Mouse (Mus musculus) lung, postnatal 0 days (tissue): ENCODE measurements around the gene Kcnd3. TPM values are rescaled to one million over a fixed set of nuclear protein-coding genes. Genes with fewer than 3 reads are reported as not detected.

Source experiments
- ATAC-seq: fragments of 200-750 bp; cut with Nextera tagmentation; 2 replicates; pipeline ENCODE4 v1.8.0; 2017; ENCODE audit warnings: moderate library complexity
- DNase-seq: peaks from one replicate; pipeline ENCODE4 v3.0.0-alpha.2; 2016; ENCODE audit warnings: low spot score
- H3K27ac ChIP-seq: fragments of 300-500 bp; sonication (generic); 2 replicates; pipeline ENCODE4 v1.5.1; 2014; ENCODE audit warnings: antibody characterized with exemption, mild to moderate bottlenecking, low read length, mixed read lengths
- H3K27me3 ChIP-seq: fragments of 300-500 bp; sonication (generic); replicated peaks from 2 replicates; pipeline ENCODE4 v1.6.1; 2014; ENCODE audit warnings: low read length, mixed read lengths; ENCODE audit not compliant: insufficient read depth
- H3K36me3 ChIP-seq: fragments of 300-500 bp; sonication (generic); 2 replicates; pipeline ENCODE4 v1.6.1; 2014; ENCODE audit warnings: low read length, mixed read lengths; ENCODE audit not compliant: insufficient read depth
- H3K4me1 ChIP-seq: fragments of 300-500 bp; sonication (generic); 2 replicates; pipeline ENCODE4 v1.6.1; 2014; ENCODE audit warnings: antibody characterized with exemption, low read depth, low read length, mixed read lengths; ENCODE audit not compliant: insufficient read depth
- H3K4me2 ChIP-seq: fragments of 300-500 bp; sonication (generic); replicated peaks from 2 replicates; pipeline ENCODE4 v1.6.1; 2014; ENCODE audit warnings: low read depth, mild to moderate bottlenecking, low read length, moderate library complexity, mixed read lengths
- H3K4me3 ChIP-seq: fragments of 300-500 bp; sonication (generic); 2 replicates; pipeline ENCODE4 v1.5.1; 2014; ENCODE audit warnings: low read depth, low read length
- H3K9ac ChIP-seq: fragments of 300-500 bp; sonication (generic); replicated peaks from 2 replicates; pipeline ENCODE4 v1.6.1; 2014; ENCODE audit warnings: low read depth, mild to moderate bottlenecking
- H3K9me3 ChIP-seq: fragments of 300-500 bp; sonication (generic); 2 replicates; pipeline ENCODE4 v1.6.1; 2016; ENCODE audit warnings: low read length, mixed read lengths
- CTCF ChIP-seq: IDR thresholded peaks from 2 replicates; pipeline ENCODE4 v1.5.1; 2016; ENCODE audit warnings: antibody characterized with exemption, mild to moderate bottlenecking
- EP300 ChIP-seq: IDR thresholded peaks from 2 replicates; pipeline ENCODE4 v1.6.1; 2016; ENCODE audit warnings: antibody characterized with exemption, mild to moderate bottlenecking, control low read depth
- WGBS: fragments of 180-500 bp; shearing (Covaris S2); extraction: QIAGEN DNeasy Blood & Tissue Kit; methylation state at CpG from one replicate; pipeline ENCODE4 v1.1.7; 2014; 5-methylcytosine and 5-hydroxymethylcytosine counted together
- polyA plus RNA-seq: library from polyadenylated mRNA; unstranded; fragments of >200 nt; fragmentation: Nextera tagmentation; extraction: Ambion mirVana; gene quantifications from 2 replicates; pipeline ENCODE4 v1.2.1, GENCODE M21; 2015

The Kcnd3 gene
- polyA plus RNA-seq, 1 experiment from 2014 or later: 0.13 TPM

GRCm38 (mm10) chr3:105578320-105578719, 126.2 kb downstream of the Kcnd3 start:
- ATAC-seq (no peak), DNase-seq (no peak)
- Histone ChIP-seq H3K9me3 (no peaks in the 10 kb centered on the region), H3K4me3 (no peak overlapping the region), H3K4me2 (no peak overlapping the region), H3K36me3 (no peaks in the 10 kb centered on the region), H3K9ac (no peak overlapping the region), H3K27ac (no peak overlapping the region), H3K4me1 (no peaks in the 10 kb centered on the region), H3K27me3 (no peaks in the 10 kb centered on the region)
- TF ChIP-seq CTCF (no peak), EP300 (no peak)
- WGBS: 70% methylated on average over 3 of the region's 3 CpGs

GRCm38 (mm10) chr3:105581119-105581518, 129.0 kb downstream of the Kcnd3 start:
- Histone ChIP-seq H3K27ac (no peak overlapping the region), H3K4me1 (no peaks in the 10 kb centered on the region), H3K9ac (no peak overlapping the region), H3K4me3 (no peak overlapping the region), H3K9me3 (no peaks in the 10 kb centered on the region), H3K27me3 (no peaks in the 10 kb centered on the region), H3K36me3 (no peaks in the 10 kb centered on the region), H3K4me2 (no peak overlapping the region)
- DNase-seq (no peak), ATAC-seq (no peak)
- TF ChIP-seq CTCF (no peak), EP300 (no peak)
- 50% methylated on average over 6 of the region's 6 CpGs for WGBS

GRCm38 (mm10) chr3:105585734-105586159, 133.6 kb downstream of the Kcnd3 start:
- no peak for TF ChIP-seq EP300
- TF ChIP-seq CTCF: no peak
- DNase-seq (no peak), ATAC-seq (no peak)
- WGBS: 36% methylated on average over 4 of the region's 4 CpGs
- H3K4me3 ChIP-seq: no peak overlapping the region
- no peaks in the 10 kb centered on the region for H3K27me3 ChIP-seq
- no peak overlapping the region for H3K4me2 ChIP-seq
- H3K36me3 ChIP-seq: no peaks in the 10 kb centered on the region
- H3K4me1 ChIP-seq: no peaks in the 10 kb centered on the region
- H3K27ac ChIP-seq: no peak overlapping the region
- H3K9me3 ChIP-seq: no peaks in the 10 kb centered on the region
- H3K9ac ChIP-seq: no peak overlapping the region

- no peaks in the 10 kb centered on the region for H3K36me3 ChIP-seq
- WGBS: 78% methylated on average over 15 of the region's 15 CpGs
- no peak for DNase-seq
- ATAC-seq: no peak
- no peak overlapping the region for H3K4me3 ChIP-seq
- no peak overlapping the region for H3K4me2 ChIP-seq
- no peaks in the 10 kb centered on the region for H3K9me3 ChIP-seq
- H3K4me1 ChIP-seq: no peaks in the 10 kb centered on the region
- TF ChIP-seq CTCF (no peak), EP300 (no peak)
- no peak overlapping the region for H3K27ac ChIP-seq
- no peak overlapping the region for H3K9ac ChIP-seq
- H3K27me3 ChIP-seq: no peaks in the 10 kb centered on the region
Observed at GRCm38 (mm10) chr3:105590056-105590672, 138.0 kb downstream of the Kcnd3 start.

GRCm38 (mm10) chr3:105591766-105592165, 139.6 kb downstream of the Kcnd3 start:
- Histone ChIP-seq H3K27me3 (no peaks in the 10 kb centered on the region), H3K27ac (no peak overlapping the region), H3K9ac (no peak overlapping the region), H3K36me3 (no peaks in the 10 kb centered on the region), H3K4me3 (no peak overlapping the region), H3K4me2 (no peak overlapping the region), H3K4me1 (no peaks in the 10 kb centered on the region), H3K9me3 (no peaks in the 10 kb centered on the region)
- ATAC-seq (no peak), DNase-seq (no peak)
- TF ChIP-seq CTCF (no peak), EP300 (no peak)
- 88% methylated on average over 1 of the region's 1 CpGs for WGBS

- DNase-seq: no peak
- Histone ChIP-seq H3K4me2 (no peak overlapping the region), H3K9me3 (no peaks in the 10 kb centered on the region), H3K27ac (no peak overlapping the region), H3K36me3 (no peaks in the 10 kb centered on the region), H3K4me1 (no peaks in the 10 kb centered on the region), H3K4me3 (no peak overlapping the region), H3K9ac (no peak overlapping the region), H3K27me3 (no peaks in the 10 kb centered on the region)
- 66% methylated on average over 2 of the region's 2 CpGs for WGBS
- ATAC-seq: no peak
- TF ChIP-seq CTCF (no peak), EP300 (no peak)
Observed at GRCm38 (mm10) chr3:105592246-105592645, 140.1 kb downstream of the Kcnd3 start.

- Histone ChIP-seq H3K27ac (no peak overlapping the region), H3K9ac (no peak overlapping the region), H3K4me2 (no peak overlapping the region), H3K9me3 (no peaks in the 10 kb centered on the region), H3K4me1 (no peaks in the 10 kb centered on the region), H3K4me3 (no peak overlapping the region), H3K27me3 (no peaks in the 10 kb centered on the region), H3K36me3 (no peaks in the 10 kb centered on the region)
- WGBS: 78% methylated on average over 4 of the region's 4 CpGs
- TF ChIP-seq CTCF (no peak), EP300 (no peak)
- ATAC-seq (no peak), DNase-seq (no peak)
Observed at GRCm38 (mm10) chr3:105600483-105600882, 148.4 kb downstream of the Kcnd3 start.
